Mouse (Mus musculus): ENCODE data around the gene Cd24a. TPM values are rescaled to one million over a fixed set of nuclear protein-coding genes. Genes with fewer than 3 reads are reported as not detected.

The Cd24a gene
- polyA plus RNA-seq, 1 experiment from 2014 or later: 501 TPM

Other genes with a start within 250 kb of the Cd24a start
- 6.3 and 7.5 TPM in 2 replicates for gene Bend3, start 99.5 kb upstream of the Cd24a start, polyA plus RNA-seq (2016; fragmentation: Nextera tagmentation; extraction: Ambion mirVana)
- 14.1 and 17.0 TPM in 2 replicates for gene Gm9803, start 54.2 kb upstream of the Cd24a start, polyA plus RNA-seq (2016; fragmentation: Nextera tagmentation; extraction: Ambion mirVana)
- 60.8 and 63.4 TPM in 2 replicates for gene 1700021F05Rik, start 37.3 kb upstream of the Cd24a start, polyA plus RNA-seq (2016; fragmentation: Nextera tagmentation; extraction: Ambion mirVana)